Mouse (Mus musculus) lung, embryonic 15.5 days (tissue): ENCODE data around the gene Hs2st1. TPM values are rescaled to one million over a fixed set of nuclear protein-coding genes. Genes with fewer than 3 reads are reported as not detected.

Experiments
- ATAC-seq: fragments of 200-750 bp; cut with Nextera tagmentation; 2 replicates; pipeline ENCODE4 v1.8.0; 2017; ENCODE audit warnings: moderate number of reproducible peaks, borderline replicate concordance; ENCODE audit not compliant: low FRiP score, low TSS enrichment; ENCODE audit errors: extremely low read depth
- H3K27ac ChIP-seq: fragments of 300-500 bp; sonication (generic); 2 replicates; pipeline ENCODE4 v1.5.1; 2015; ENCODE audit warnings: moderate library complexity, mild to moderate bottlenecking, inconsistent platforms
- H3K27me3 ChIP-seq: fragments of 300-500 bp; sonication (generic); 2 replicates; pipeline ENCODE4 v1.6.1; 2015; ENCODE audit warnings: inconsistent platforms
- H3K36me3 ChIP-seq: fragments of 300-500 bp; sonication (generic); 2 replicates; pipeline ENCODE4 v1.6.1; 2015; ENCODE audit warnings: inconsistent platforms
- H3K4me1 ChIP-seq: fragments of 300-500 bp; sonication (generic); 2 replicates; pipeline ENCODE4 v1.6.1; 2015; ENCODE audit warnings: inconsistent platforms
- H3K4me2 ChIP-seq: fragments of 300-500 bp; sonication (generic); 2 replicates; pipeline ENCODE4 v1.6.1; 2015; ENCODE audit warnings: inconsistent platforms, mild to moderate bottlenecking, moderate library complexity
- H3K4me3 ChIP-seq: fragments of 300-500 bp; sonication (generic); 2 replicates; pipeline ENCODE4 v1.5.1; 2015; ENCODE audit warnings: mild to moderate bottlenecking, inconsistent platforms
- H3K9ac ChIP-seq: fragments of 300-500 bp; sonication (generic); 2 replicates; pipeline ENCODE4 v1.6.1; 2015; ENCODE audit warnings: inconsistent platforms
- H3K9me3 ChIP-seq: fragments of 300-500 bp; sonication (generic); 2 replicates; pipeline ENCODE4 v1.6.1; 2016; ENCODE audit warnings: inconsistent platforms
- WGBS: fragments of 180-500 bp; shearing (Covaris S2); methylation state at CpG from one replicate; pipeline ENCODE4 v1.1.7; 2015; 5-methylcytosine and 5-hydroxymethylcytosine counted together
- polyA plus RNA-seq: library from polyadenylated mRNA; unstranded; fragments of >200 nt; fragmentation: Nextera tagmentation; extraction: Ambion mirVana; gene quantifications from 2 replicates; pipeline ENCODE4 v1.2.1, GENCODE M21; 2015

Hs2st1 gene
- polyA plus RNA-seq, 1 experiment from 2014 or later, result 11.7 TPM

GRCm38 (mm10) chr3:144583789-144584188 is 13.8 kb upstream of the Hs2st1 start:
- 37% methylated on average over 5 of the region's 5 CpGs for WGBS
- H3K9ac ChIP-seq, result no peak overlapping the region
- H3K27me3 ChIP-seq, result no peaks in the 10 kb centered on the region
- H3K4me1 ChIP-seq, result peaks cover 35% of the 10 kb centered on the region
- H3K36me3 ChIP-seq, result peaks cover 22% of the 10 kb centered on the region
- no peak overlapping the region for H3K4me2 ChIP-seq
- no peak overlapping the region for H3K4me3 ChIP-seq
- no peak overlapping the region for H3K27ac ChIP-seq
- H3K9me3 ChIP-seq, result no peaks in the 10 kb centered on the region
- ATAC-seq, result no peak

GRCm38 (mm10) chr3:144582306-144582705 is 12.3 kb upstream of the Hs2st1 start:
- no peak overlapping the region for H3K9ac ChIP-seq
- no peaks in the 10 kb centered on the region for H3K9me3 ChIP-seq
- no peak overlapping the region for H3K4me2 ChIP-seq
- no peak overlapping the region for H3K27ac ChIP-seq
- no peak for ATAC-seq
- WGBS, result 73% methylated on average over 4 of the region's 4 CpGs
- H3K27me3 ChIP-seq, result no peaks in the 10 kb centered on the region
- H3K4me1 ChIP-seq, result peaks cover 35% of the 10 kb centered on the region
- H3K4me3 ChIP-seq, result no peak overlapping the region
- peaks cover 25% of the 10 kb centered on the region for H3K36me3 ChIP-seq

GRCm38 (mm10) chr3:144581842-144582241 is 11.9 kb upstream of the Hs2st1 start:
- Histone ChIP-seq H3K27me3 (no peaks in the 10 kb centered on the region), H3K9ac (no peak overlapping the region), H3K4me3 (no peak overlapping the region), H3K27ac (no peak overlapping the region), H3K36me3 (peaks cover 23% of the 10 kb centered on the region), H3K4me2 (no peak overlapping the region), H3K4me1 (peaks cover 35% of the 10 kb centered on the region), H3K9me3 (no peaks in the 10 kb centered on the region)
- no peak for ATAC-seq
- WGBS, result 38% methylated on average over 3 of the region's 3 CpGs

DNA sequence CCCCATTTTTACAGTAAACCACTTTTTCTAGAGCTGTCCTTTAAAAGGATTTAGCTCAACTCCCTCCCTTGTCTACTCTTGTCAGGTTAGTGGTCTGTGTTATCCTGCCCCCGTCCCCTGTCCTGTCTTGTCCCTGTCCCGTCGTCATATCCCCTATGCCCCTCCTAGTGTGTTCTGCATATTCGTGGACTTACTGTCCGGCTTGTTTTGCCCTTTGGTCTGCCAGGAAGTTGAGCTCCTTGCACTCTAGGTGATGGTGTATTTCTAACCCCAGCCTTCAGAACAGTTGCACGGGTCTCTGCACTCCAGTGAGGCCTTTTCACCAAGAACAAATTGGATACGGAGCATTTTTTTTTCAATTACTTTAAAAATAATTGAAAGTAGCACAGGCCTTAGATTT is 10.3 kb upstream of the Hs2st1 start:
- H3K36me3 ChIP-seq, result peaks cover 23% of the 10 kb centered on the region
- H3K4me3 ChIP-seq, result no peak overlapping the region
- no peak overlapping the region for H3K4me2 ChIP-seq
- no peaks in the 10 kb centered on the region for H3K27me3 ChIP-seq
- no peak overlapping the region for H3K9ac ChIP-seq
- no peaks in the 10 kb centered on the region for H3K9me3 ChIP-seq
- 72% methylated on average over 7 of the region's 7 CpGs for WGBS
- H3K4me1 ChIP-seq, result peaks cover 30% of the 10 kb centered on the region
- no peak for ATAC-seq
- H3K27ac ChIP-seq, result no peak overlapping the region

DNA sequence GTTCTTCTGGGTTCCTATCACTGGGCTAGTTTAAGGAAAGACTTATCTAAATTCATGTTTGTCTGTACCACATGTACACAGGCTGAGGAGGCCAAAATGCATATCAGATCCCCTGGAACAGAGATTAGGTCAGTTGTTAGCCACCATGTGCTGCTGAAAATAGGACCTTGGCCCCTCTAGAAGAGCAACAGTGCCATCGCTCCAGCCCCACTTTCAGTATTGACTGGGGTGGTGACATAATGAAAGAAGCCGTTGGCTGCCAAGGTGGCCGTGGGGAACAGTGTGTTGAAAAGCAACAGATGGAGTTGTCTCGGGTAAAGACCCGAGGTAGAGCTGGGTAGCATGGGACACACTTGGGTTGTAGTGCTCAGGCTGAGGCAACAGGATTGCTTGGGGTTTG is 9.8 kb upstream of the Hs2st1 start:
- H3K9ac ChIP-seq, result no peak overlapping the region
- H3K27me3 ChIP-seq, result no peaks in the 10 kb centered on the region
- H3K4me3 ChIP-seq, result no peak overlapping the region
- WGBS, result 71% methylated on average over 5 of the region's 5 CpGs
- peak; percentile 19; the same call in 1 of the 2 replicates for ATAC-seq
- H3K9me3 ChIP-seq, result no peaks in the 10 kb centered on the region
- no peak overlapping the region for H3K27ac ChIP-seq
- peaks cover 33% of the 10 kb centered on the region for H3K4me1 ChIP-seq
- H3K36me3 ChIP-seq, result peaks cover 23% of the 10 kb centered on the region
- H3K4me2 ChIP-seq, result no peak overlapping the region

GRCm38 (mm10) chr3:144578921-144579320 is 8.9 kb upstream of the Hs2st1 start:
- H3K4me1 ChIP-seq, result peaks cover 33% of the 10 kb centered on the region
- no peak overlapping the region for H3K9ac ChIP-seq
- H3K4me3 ChIP-seq, result no peak overlapping the region
- no peak for ATAC-seq
- H3K27me3 ChIP-seq, result no peaks in the 10 kb centered on the region
- H3K9me3 ChIP-seq, result no peaks in the 10 kb centered on the region
- no peak overlapping the region for H3K27ac ChIP-seq
- WGBS, result 91% methylated on average over 4 of the region's 4 CpGs
- H3K36me3 ChIP-seq, result peaks cover 20% of the 10 kb centered on the region
- no peak overlapping the region for H3K4me2 ChIP-seq

- peaks cover 20% of the 10 kb centered on the region for H3K36me3 ChIP-seq
Observed at GRCm38 (mm10) chr3:144577366-144578340, 7.7 kb upstream of the Hs2st1 start.

DNA sequence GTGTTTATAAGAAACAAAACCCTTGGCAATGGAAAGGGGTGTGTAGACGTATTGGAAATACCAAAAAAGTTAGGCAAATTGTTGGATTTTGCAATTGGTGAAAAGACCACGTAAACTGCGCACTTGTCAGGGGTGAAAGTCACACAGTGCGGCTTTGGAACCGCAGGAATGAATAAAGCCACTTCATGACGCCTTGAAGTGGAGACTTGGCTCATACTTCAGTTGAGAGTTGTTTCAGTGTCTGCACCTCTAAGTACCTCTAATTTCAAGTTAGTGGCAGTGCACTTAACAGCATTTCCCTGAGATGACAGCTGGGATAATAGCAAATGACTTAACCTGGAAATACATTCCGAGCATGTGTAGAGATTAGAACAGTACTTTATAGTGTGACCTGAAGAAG is 4.3 kb upstream of the Hs2st1 start:
- Histone ChIP-seq H3K27me3 (no peaks in the 10 kb centered on the region), H3K4me2 (peak overlapping the region; percentile 35), H3K4me1 (peaks cover 36% of the 10 kb centered on the region), H3K9ac (no peak overlapping the region), H3K4me3 (no peak overlapping the region), H3K27ac (peak overlapping the region; percentile 56), H3K9me3 (no peaks in the 10 kb centered on the region), H3K36me3 (peaks cover 14% of the 10 kb centered on the region)
- no peak for ATAC-seq
- 59% methylated on average over 7 of the region's 7 CpGs for WGBS

More at GRCm38 (mm10) chr3:144577366-144578340, 7.7 kb upstream of the Hs2st1 start:
- H3K9ac ChIP-seq, result no peak overlapping the region
- no peak for ATAC-seq
- H3K4me1 ChIP-seq, result peaks cover 40% of the 10 kb centered on the region
- H3K4me3 ChIP-seq, result no peak overlapping the region
- H3K27ac ChIP-seq, result no peak overlapping the region
- no peaks in the 10 kb centered on the region for H3K9me3 ChIP-seq
- H3K27me3 ChIP-seq, result no peaks in the 10 kb centered on the region
- H3K4me2 ChIP-seq, result no peak overlapping the region
- 73% methylated on average over 10 of the region's 10 CpGs for WGBS

DNA sequence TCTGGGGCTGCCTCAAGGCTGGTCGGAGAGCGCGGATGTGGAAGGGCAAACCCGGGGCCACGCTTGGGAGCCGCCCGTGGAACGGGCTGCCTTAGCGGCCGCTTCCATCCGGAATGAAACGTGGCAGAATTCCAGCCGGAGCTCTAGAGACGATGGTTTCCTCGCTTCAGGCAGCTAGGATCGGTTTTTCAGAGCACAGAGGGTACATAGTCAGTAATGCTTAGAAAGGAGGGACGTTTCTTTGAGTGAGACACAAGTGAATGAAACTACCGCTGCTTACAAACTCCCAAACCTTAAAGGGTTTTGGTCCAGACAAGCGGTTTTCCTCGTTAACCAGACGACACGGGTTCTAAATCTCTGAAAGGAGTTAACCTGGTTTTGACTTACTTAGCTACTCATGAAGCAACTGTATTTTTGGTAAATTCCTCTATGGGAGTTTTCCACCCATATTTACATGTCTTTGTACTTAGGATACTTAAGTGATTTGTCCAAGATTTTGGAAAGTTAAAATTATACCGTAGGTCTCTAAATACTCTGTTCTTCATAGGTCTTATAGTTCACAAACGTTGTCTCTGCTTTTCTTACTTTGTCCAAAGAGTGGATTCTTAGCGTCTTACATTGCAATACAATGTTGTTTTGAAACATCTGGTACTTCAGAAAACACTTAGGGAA is 971 bp upstream of the Hs2st1 start:
- ATAC-seq, result no peak
- no peaks in the 10 kb centered on the region for H3K9me3 ChIP-seq
- peak overlapping the region; percentile 93 for H3K27ac ChIP-seq
- H3K4me1 ChIP-seq, result peaks cover 48% of the 10 kb centered on the region
- WGBS, result under 1% methylated on average over 25 of the region's 25 CpGs
- peak overlapping the region; percentile 95 for H3K4me3 ChIP-seq
- no peaks in the 10 kb centered on the region for H3K36me3 ChIP-seq
- H3K27me3 ChIP-seq, result no peaks in the 10 kb centered on the region
- peak overlapping the region; percentile 55 for H3K4me2 ChIP-seq
- H3K9ac ChIP-seq, result peak overlapping the region; percentile 96

DNA sequence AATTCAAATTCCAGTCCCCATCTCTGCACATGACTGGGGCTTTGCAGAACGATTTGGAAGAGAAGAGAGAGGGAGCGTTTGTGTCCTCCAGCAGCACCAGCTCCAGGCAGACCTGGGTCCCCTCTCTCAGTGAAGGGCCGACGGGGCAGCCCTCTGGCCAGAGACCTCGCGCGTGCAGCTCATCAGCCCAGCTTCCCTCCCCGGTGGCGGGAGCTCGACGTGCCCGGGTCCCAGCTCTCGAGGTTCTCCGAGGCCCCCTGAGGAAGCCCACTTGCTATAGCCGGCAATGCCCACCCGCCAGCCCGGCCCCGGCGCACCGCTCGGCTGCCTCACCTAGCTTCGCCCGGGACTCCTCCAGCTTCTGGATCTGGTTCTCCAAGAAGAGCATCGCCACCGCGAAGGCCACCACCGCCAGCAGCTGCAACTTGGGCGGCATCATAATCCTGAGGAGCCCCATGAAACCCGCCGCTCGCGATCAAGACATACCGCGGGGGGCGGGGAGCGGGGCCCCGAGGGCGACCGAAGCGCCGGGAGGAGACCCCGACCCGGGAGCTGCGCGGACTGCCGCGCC is 495 bp downstream of the Hs2st1 start:
- Histone ChIP-seq H3K36me3 (no peaks in the 10 kb centered on the region), H3K4me2 (peak overlapping the region; percentile 96), H3K27ac (peak overlapping the region; percentile 80), H3K27me3 (no peaks in the 10 kb centered on the region), H3K9ac (peak overlapping the region; percentile 90), H3K4me3 (peak overlapping the region; percentile 95), H3K4me1 (peaks cover 43% of the 10 kb centered on the region), H3K9me3 (no peaks in the 10 kb centered on the region)
- under 1% methylated on average over 46 of the region's 47 CpGs for WGBS
- peak; percentile 19; the same call in 1 of the 2 replicates for ATAC-seq

- Histone ChIP-seq H3K4me3 (peak overlapping the region; percentile 95), H3K27ac (peak overlapping the region; percentile 15; the same call in 1 of the 2 replicates), H3K4me1 (peaks cover 39% of the 10 kb centered on the region), H3K4me2 (peak overlapping the region; percentile 96), H3K9ac (peak overlapping the region; percentile 90), H3K27me3 (no peaks in the 10 kb centered on the region), H3K36me3 (no peaks in the 10 kb centered on the region), H3K9me3 (no peaks in the 10 kb centered on the region)
- no peak for ATAC-seq
- under 1% methylated on average over 21 of the region's 21 CpGs for WGBS
Observed at GRCm38 (mm10) chr3:144568861-144569361, 1.1 kb downstream of the Hs2st1 start.
